Mouse (Mus musculus) erythroblast, embryonic 14.5 days (primary cell): Measurements from ENCODE around the gene Ppp1r10.

Experiments
- GATA1 ChIP-seq: IDR thresholded peaks from 2 replicates; pipeline ENCODE4 v1.6.1; 2012; ENCODE audit warnings: low read length, inconsistent platforms, mixed read lengths
- TAL1 ChIP-seq: IDR thresholded peaks from 3 replicates; pipeline ENCODE4 v1.6.1; 2012; ENCODE audit warnings: low read length, inconsistent platforms, mixed read lengths

DNA sequence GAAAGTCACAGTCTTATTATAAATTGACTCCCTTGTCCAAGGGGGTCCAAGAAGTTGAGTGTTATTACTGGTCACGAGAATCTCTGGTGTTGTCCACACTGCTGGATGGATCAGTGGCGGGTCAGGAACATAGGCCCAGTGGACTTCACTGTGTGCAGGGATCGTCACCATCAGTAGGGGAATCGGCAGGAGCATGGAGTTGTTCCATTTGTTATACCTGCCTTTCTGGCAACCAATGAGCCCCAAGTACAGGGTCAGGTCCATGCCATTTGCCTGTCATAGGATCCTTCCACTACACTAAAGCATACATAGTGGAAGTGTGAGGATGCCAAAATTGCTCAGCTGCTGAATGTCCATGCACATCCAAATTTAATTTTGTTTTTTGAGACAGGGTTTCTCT lies 16.4 kb downstream of the Ppp1r10 start:
- no peak for TF ChIP-seq GATA1
- TF ChIP-seq TAL1: no peak
